Mouse (Mus musculus): ENCODE measurements at regions not wholly inside any gene's neighbourhood (a gene's known extent, or its start where the extent isn't known, plus 50 kb on each side); places are given as distances from the start of the nearest gene placed in this dataset.

DNA sequence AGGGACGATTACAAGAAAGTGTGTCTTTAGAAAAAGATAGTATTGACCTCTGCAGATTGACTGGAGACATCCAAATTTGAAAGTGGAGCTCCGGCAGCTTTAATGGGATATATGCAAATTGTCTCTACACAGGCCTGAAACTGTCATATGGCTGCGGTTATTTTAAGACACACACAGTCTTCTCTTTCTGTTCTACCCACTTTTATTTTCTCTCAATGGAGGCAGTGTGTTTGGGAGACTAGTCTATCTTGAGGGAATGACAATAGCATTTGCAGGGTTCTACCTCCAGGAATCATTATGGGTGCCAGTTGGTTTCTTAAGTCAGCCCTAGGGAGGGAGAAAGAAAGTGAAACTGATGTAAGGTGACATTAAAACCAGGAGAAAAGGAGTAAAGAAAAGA is 434.2 kb upstream of the Adgrl4 start:
- Histone ChIP-seq H3K9me3 (ENCODE audit: low read length) (no peaks in the 10 kb centered on the region), H3K36me3 (ENCODE audit: insufficient read depth, low read length) (no peaks in the 10 kb centered on the region), H3K27me3 (replicated peaks; ENCODE audit: insufficient read depth, low read length) (no peaks in the 10 kb centered on the region), H3K4me1 (ENCODE audit: insufficient read depth, low read depth, low read length) (no peaks in the 10 kb centered on the region), H3K9ac (replicated peaks; ENCODE audit: low read depth) (no peak overlapping the region), H3K4me2 (replicated peaks; ENCODE audit: low read depth, low read length) (no peak overlapping the region), H3K4me3 (ENCODE audit: low read depth, low read length) (no peak overlapping the region), H3K27ac (ENCODE audit: low read length) (no peak overlapping the region)
- no peak for TF ChIP-seq EP300 (IDR thresholded peaks at IDR 0.05)
- TF ChIP-seq CTCF (IDR thresholded peaks at IDR 0.05), result no peak
- WGBS, result 82% methylated on average over 3 of the region's 3 CpGs
- ATAC-seq (no peak), DNase-seq (ENCODE audit: low spot score) (no peak)

- no peaks in the 10 kb centered on the region for H3K9me3 ChIP-seq (ENCODE audit: low read length)
- no peaks in the 10 kb centered on the region for H3K4me1 ChIP-seq (ENCODE audit: insufficient read depth, low read depth, low read length)
- ATAC-seq (no peak), DNase-seq (ENCODE audit: low spot score) (no peak)
- H3K9ac ChIP-seq (replicated peaks; ENCODE audit: low read depth), result no peak overlapping the region
- WGBS, result 75% methylated on average over 6 of the region's 6 CpGs
- no peaks in the 10 kb centered on the region for H3K27me3 ChIP-seq (replicated peaks; ENCODE audit: insufficient read depth, low read length)
- no peaks in the 10 kb centered on the region for H3K36me3 ChIP-seq (ENCODE audit: insufficient read depth, low read length)
- no peak overlapping the region for H3K4me3 ChIP-seq (ENCODE audit: low read depth, low read length)
- TF ChIP-seq CTCF (IDR thresholded peaks at IDR 0.05) (no peak), EP300 (IDR thresholded peaks at IDR 0.05) (no peak)
- no peak overlapping the region for H3K4me2 ChIP-seq (replicated peaks; ENCODE audit: low read depth, low read length)
- H3K27ac ChIP-seq (ENCODE audit: low read length), result no peak overlapping the region
Measured at GRCm38 (mm10) chr3:151003990-151004389, 433.7 kb upstream of the Adgrl4 start.

GRCm38 (mm10) chr3:151020014-151020413 is 417.7 kb upstream of the Adgrl4 start:
- H3K27me3 ChIP-seq (replicated peaks; ENCODE audit: insufficient read depth, low read length), result no peaks in the 10 kb centered on the region
- no peaks in the 10 kb centered on the region for H3K4me1 ChIP-seq (ENCODE audit: insufficient read depth, low read depth, low read length)
- no peak for ATAC-seq
- no peaks in the 10 kb centered on the region for H3K36me3 ChIP-seq (ENCODE audit: insufficient read depth, low read length)
- no peak overlapping the region for H3K27ac ChIP-seq (ENCODE audit: low read length)
- WGBS, result 62% methylated on average over 3 of the region's 3 CpGs
- no peak for DNase-seq (ENCODE audit: low spot score)
- H3K4me2 ChIP-seq (replicated peaks; ENCODE audit: low read depth, low read length), result no peak overlapping the region
- no peak for TF ChIP-seq EP300 (IDR thresholded peaks at IDR 0.05)
- no peak for TF ChIP-seq CTCF (IDR thresholded peaks at IDR 0.05)
- H3K9ac ChIP-seq (replicated peaks; ENCODE audit: low read depth), result no peak overlapping the region
- no peak overlapping the region for H3K4me3 ChIP-seq (ENCODE audit: low read depth, low read length)
- no peaks in the 10 kb centered on the region for H3K9me3 ChIP-seq (ENCODE audit: low read length)

- ATAC-seq (no peak), DNase-seq (ENCODE audit: low spot score) (no peak)
- TF ChIP-seq CTCF (IDR thresholded peaks at IDR 0.05) (no peak), EP300 (IDR thresholded peaks at IDR 0.05) (no peak)
- H3K9me3 ChIP-seq (ENCODE audit: low read length), result no peaks in the 10 kb centered on the region
- H3K9ac ChIP-seq (replicated peaks; ENCODE audit: low read depth), result no peak overlapping the region
- WGBS, result 73% methylated on average over 3 of the region's 3 CpGs
- no peaks in the 10 kb centered on the region for H3K4me1 ChIP-seq (ENCODE audit: insufficient read depth, low read depth, low read length)
- H3K4me3 ChIP-seq (ENCODE audit: low read depth, low read length), result no peak overlapping the region
- H3K4me2 ChIP-seq (replicated peaks; ENCODE audit: low read depth, low read length), result no peak overlapping the region
- no peaks in the 10 kb centered on the region for H3K36me3 ChIP-seq (ENCODE audit: insufficient read depth, low read length)
- H3K27ac ChIP-seq (ENCODE audit: low read length), result no peak overlapping the region
- H3K27me3 ChIP-seq (replicated peaks; ENCODE audit: insufficient read depth, low read length), result no peaks in the 10 kb centered on the region
Measured at GRCm38 (mm10) chr3:151057491-151057890, 380.2 kb upstream of the Adgrl4 start.

DNA sequence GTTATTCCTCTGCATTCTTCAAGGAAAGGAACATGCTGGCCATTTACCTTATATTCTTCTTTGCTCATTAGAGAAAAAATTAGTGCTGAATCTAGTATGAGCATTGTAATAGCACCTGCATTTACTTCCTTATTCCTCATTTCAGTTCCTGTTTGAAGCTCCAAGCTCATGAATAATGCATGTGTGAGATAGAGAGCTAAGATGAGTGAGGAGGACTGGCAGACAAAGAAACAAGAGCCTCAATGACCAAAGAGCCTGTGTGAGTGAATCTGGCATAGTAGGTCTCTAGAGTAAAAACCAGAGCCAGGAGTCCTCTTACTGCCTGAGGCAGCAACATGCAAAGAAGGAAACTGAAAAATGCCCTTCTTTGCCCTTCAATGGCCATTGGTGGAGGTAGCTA is 365.4 kb upstream of the Adgrl4 start:
- no peak overlapping the region for H3K4me2 ChIP-seq (replicated peaks; ENCODE audit: low read depth, low read length)
- H3K9ac ChIP-seq (replicated peaks; ENCODE audit: low read depth), result no peak overlapping the region
- TF ChIP-seq CTCF (IDR thresholded peaks at IDR 0.05) (no peak), EP300 (IDR thresholded peaks at IDR 0.05) (no peak)
- no peaks in the 10 kb centered on the region for H3K36me3 ChIP-seq (ENCODE audit: insufficient read depth, low read length)
- no peaks in the 10 kb centered on the region for H3K9me3 ChIP-seq (ENCODE audit: low read length)
- no peaks in the 10 kb centered on the region for H3K4me1 ChIP-seq (ENCODE audit: insufficient read depth, low read depth, low read length)
- no peak for DNase-seq (ENCODE audit: low spot score)
- H3K4me3 ChIP-seq (ENCODE audit: low read depth, low read length), result no peak overlapping the region
- no peak overlapping the region for H3K27ac ChIP-seq (ENCODE audit: low read length)
- H3K27me3 ChIP-seq (replicated peaks; ENCODE audit: insufficient read depth, low read length), result no peaks in the 10 kb centered on the region
- ATAC-seq, result no peak

DNA sequence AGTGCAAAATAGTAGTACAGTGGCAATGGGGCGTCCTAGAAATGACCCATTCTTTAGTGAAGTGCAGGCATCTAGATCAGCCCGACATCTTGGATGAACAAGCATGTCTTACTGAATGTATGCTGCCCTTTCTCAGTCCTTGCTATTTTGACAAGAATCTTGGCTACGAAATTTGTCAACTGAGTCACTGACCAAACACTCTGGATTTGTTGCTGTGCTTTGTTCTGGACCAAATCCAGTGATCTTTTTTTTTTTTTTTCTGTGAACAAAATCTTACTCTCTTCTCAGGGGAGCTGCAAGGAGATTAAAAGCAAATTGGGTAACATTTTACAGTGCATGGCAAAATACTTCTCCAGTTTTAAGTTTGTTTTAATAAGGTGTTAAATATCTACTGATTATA is 320.9 kb upstream of the Adgrl4 start:
- no peaks in the 10 kb centered on the region for H3K4me1 ChIP-seq (ENCODE audit: insufficient read depth, low read depth, low read length)
- ATAC-seq (no peak), DNase-seq (ENCODE audit: low spot score) (no peak)
- WGBS, result 63% methylated on average over 3 of the region's 3 CpGs
- no peak overlapping the region for H3K27ac ChIP-seq (ENCODE audit: low read length)
- H3K27me3 ChIP-seq (replicated peaks; ENCODE audit: insufficient read depth, low read length), result no peaks in the 10 kb centered on the region
- H3K4me3 ChIP-seq (ENCODE audit: low read depth, low read length), result no peak overlapping the region
- H3K4me2 ChIP-seq (replicated peaks; ENCODE audit: low read depth, low read length), result no peak overlapping the region
- H3K9me3 ChIP-seq (ENCODE audit: low read length), result no peaks in the 10 kb centered on the region
- H3K36me3 ChIP-seq (ENCODE audit: insufficient read depth, low read length), result no peaks in the 10 kb centered on the region
- TF ChIP-seq EP300 (IDR thresholded peaks at IDR 0.05) (no peak), CTCF (IDR thresholded peaks at IDR 0.05) (no peak)
- no peak overlapping the region for H3K9ac ChIP-seq (replicated peaks; ENCODE audit: low read depth)

DNA sequence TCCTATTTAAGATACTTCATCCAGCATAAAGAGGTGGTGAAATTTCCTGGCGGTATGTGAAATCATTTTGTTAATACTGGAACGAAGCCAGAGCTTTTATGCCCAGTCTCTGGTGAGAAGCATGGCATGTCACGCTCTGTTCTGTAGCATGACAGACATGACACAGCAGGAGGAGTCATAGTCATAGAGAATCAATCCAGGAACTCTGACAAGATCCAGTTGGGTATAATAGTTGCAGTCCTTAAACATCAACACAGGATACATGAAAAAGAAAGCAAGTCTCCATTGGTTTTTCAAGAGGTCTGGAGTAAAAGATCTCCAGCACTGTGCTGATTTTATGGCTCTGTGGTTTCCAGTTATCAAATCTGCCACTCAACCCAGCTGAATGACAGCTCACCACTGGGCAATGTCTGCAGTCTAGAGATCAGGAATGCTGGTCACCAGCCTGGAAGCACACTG is 320.1 kb upstream of the Adgrl4 start:
- Histone ChIP-seq H3K9me3 (ENCODE audit: low read length) (no peaks in the 10 kb centered on the region), H3K4me1 (ENCODE audit: insufficient read depth, low read depth, low read length) (no peaks in the 10 kb centered on the region), H3K9ac (replicated peaks; ENCODE audit: low read depth) (no peak overlapping the region), H3K4me3 (ENCODE audit: low read depth, low read length) (no peak overlapping the region), H3K27ac (ENCODE audit: low read length) (no peak overlapping the region), H3K27me3 (replicated peaks; ENCODE audit: insufficient read depth, low read length) (no peaks in the 10 kb centered on the region), H3K36me3 (ENCODE audit: insufficient read depth, low read length) (no peaks in the 10 kb centered on the region), H3K4me2 (replicated peaks; ENCODE audit: low read depth, low read length) (no peak overlapping the region)
- ATAC-seq (no peak), DNase-seq (ENCODE audit: low spot score) (no peak)
- TF ChIP-seq CTCF (IDR thresholded peaks at IDR 0.05) (no peak), EP300 (IDR thresholded peaks at IDR 0.05) (no peak)
- WGBS, result 51% methylated on average over 3 of the region's 3 CpGs

All from lung, postnatal 0 days (tissue).